In genomic region chr7:144552274-144552673, GRCm38 (mm10) we compare ENCODE assay signal across 8 mouse cellular contexts. TPM values are rescaled to one million over a fixed set of nuclear protein-coding genes. Genes with fewer than 3 reads are reported as not detected.
DNase-seq lines count a peak whose midpoint lies in the region; ATAC-seq and TF ChIP-seq lines count a peak whose summit lies in the region.

No protein-coding gene starts in this region.

- no peak for TF ChIP-seq CTCF in MEL (IDR thresholded peaks at IDR 0.05 in 2 of 3, conservative IDR thresholded peaks at IDR 0.05 in 1 of 3; ENCODE audit: control insufficient read depth in 1 of 3, insufficient read depth in 1 of 3, low read depth in 2 of 3, low read length in 3 of 3, poor library complexity in 1 of 3, severe bottlenecking in 1 of 3)
- TF ChIP-seq CTCF in thymus, adult 2 months (IDR thresholded peaks at IDR 0.05; ENCODE audit: borderline replicate concordance, control insufficient read depth, extremely low read depth, insufficient read depth, low read length, poor library complexity) = no peak

- peaks cover 37% of the 10 kb centered on the region for H3K36me3 ChIP-seq in heart, embryonic 12.5 days
- H3K36me3 ChIP-seq in MEL (ENCODE audit: control insufficient read depth in 1 of 2, insufficient read depth in 2 of 2, low read length in 2 of 2) = peaks cover 18 to 31% of the 10 kb centered on the region in 2 experiments
- peaks cover 49% of the 10 kb centered on the region for H3K36me3 ChIP-seq in hindbrain, embryonic 10.5 days
- peaks cover 49% of the 10 kb centered on the region for H3K36me3 ChIP-seq in midbrain, embryonic 10.5 days
- peaks cover 4% of the 10 kb centered on the region; the same call in 1 of the 2 replicates for H3K36me3 ChIP-seq in thymus, adult 2 months (ENCODE audit: control insufficient read depth, insufficient read depth, low read length)

- no peak for TF ChIP-seq RAD21 in MEL (IDR thresholded peaks at IDR 0.05; ENCODE audit: low read depth, low read length)

- WGBS in heart, embryonic 12.5 days = 87% methylated on average over 8 of the region's 8 CpGs
- WGBS in hindbrain, embryonic 10.5 days = 90% methylated on average over 8 of the region's 8 CpGs
- 91% methylated on average over 8 of the region's 8 CpGs for whole genome bisulfite sequencing in midbrain, embryonic 10.5 days
- 90% methylated on average over 8 of the region's 8 CpGs for WGBS in thymus, adult 2 months

- no peak for DNase-seq in heart, adult 8-10 months (ENCODE audit: low spot score)
- no peak for DNase-seq in MEL (ENCODE audit: low read depth, low spot score)
- no peak for DNase-seq in hindbrain, embryonic 10.5 days (ENCODE audit: low spot score)
- no peak for DNase-seq in midbrain, embryonic 10.5 days (ENCODE audit: low spot score)
- DNase-seq in thymus, adult 2 months = no peak
- DNase-seq in thymus, postnatal 36 days = no peak
- DNase-seq in kidney, adult 11 months = no peak

- no peak overlapping the region for H3K27ac ChIP-seq in heart, embryonic 12.5 days (ENCODE audit: poor library complexity, severe bottlenecking)
- H3K27ac ChIP-seq in MEL (ENCODE audit: control insufficient read depth, low read depth, low read length) = no peak overlapping the region
- H3K27ac ChIP-seq in hindbrain, embryonic 10.5 days = no peak overlapping the region
- H3K27ac ChIP-seq in midbrain, embryonic 10.5 days (replicated peaks) = no peak overlapping the region
- H3K27ac ChIP-seq in thymus, adult 2 months (ENCODE audit: control insufficient read depth, insufficient read depth, low read length) = no peak overlapping the region

- no peak for ATAC-seq in heart, embryonic 12.5 days (ENCODE audit: insufficient number of reproducible peaks, low FRiP score)

- peaks cover 47% of the 10 kb centered on the region for H3K79me2 ChIP-seq in MEL (ENCODE audit: control insufficient read depth, insufficient read depth, low read length, poor library complexity)

- TF ChIP-seq EP300 in MEL (IDR thresholded peaks at IDR 0.05; ENCODE audit: low read depth in 1 of 2, low read length in 2 of 2) = no peak

- peak overlapping the region; percentile 100 for H3K4me3 ChIP-seq in heart, embryonic 12.5 days
- H3K4me3 ChIP-seq in MEL (ENCODE audit: control insufficient read depth in 1 of 2, insufficient read depth in 1 of 2, low read depth in 2 of 2, low read length in 2 of 2) = peak overlapping the region in 1 of 2 experiments; percentile 99; a peak in 3 of 4 replicates
- H3K4me3 ChIP-seq in hindbrain, embryonic 10.5 days = peak overlapping the region; percentile 98
- peak overlapping the region; percentile 98 for H3K4me3 ChIP-seq in midbrain, embryonic 10.5 days
- H3K4me3 ChIP-seq in thymus, adult 2 months (ENCODE audit: control insufficient read depth, insufficient read depth, low read length) = no peak overlapping the region

- peak overlapping the region; percentile 95 for H3K4me2 ChIP-seq in heart, embryonic 12.5 days

- H3K9me3 ChIP-seq in heart, embryonic 12.5 days (replicated peaks) = no peaks in the 10 kb centered on the region
- H3K9me3 ChIP-seq in MEL (replicated peaks; ENCODE audit: insufficient read depth, low read length) = no peaks in the 10 kb centered on the region
- no peaks in the 10 kb centered on the region for H3K9me3 ChIP-seq in hindbrain, embryonic 10.5 days
- H3K9me3 ChIP-seq in midbrain, embryonic 10.5 days (replicated peaks) = no peaks in the 10 kb centered on the region

- no peak for TF ChIP-seq POLR2A in MEL (IDR thresholded peaks at IDR 0.05; ENCODE audit: control insufficient read depth in 1 of 2, insufficient read depth in 1 of 2, low read depth in 1 of 2, low read length in 2 of 2, poor library complexity in 1 of 2)
- no peak for TF ChIP-seq POLR2A in thymus, adult 2 months (IDR thresholded peaks at IDR 0.05; ENCODE audit: control insufficient read depth, extremely low read depth, insufficient read depth, low read length, poor library complexity)

- H3K27me3 ChIP-seq in heart, embryonic 12.5 days (replicated peaks) = 0 out of 2 replicates have a peak, but pooled peaks cover 3% of the 10 kb centered on the region
- H3K27me3 ChIP-seq in MEL (ENCODE audit: control insufficient read depth in 1 of 2, insufficient read depth in 2 of 2, low read length in 2 of 2) = no peaks in the 10 kb centered on the region
- H3K27me3 ChIP-seq in hindbrain, embryonic 10.5 days (ENCODE audit: insufficient read depth, poor library complexity, severe bottlenecking) = peaks cover 22% of the 10 kb centered on the region; the same call in 1 of the 2 replicates
- H3K27me3 ChIP-seq in midbrain, embryonic 10.5 days (ENCODE audit: low read depth, poor library complexity, severe bottlenecking) = peaks cover 22% of the 10 kb centered on the region
- no peaks in the 10 kb centered on the region for H3K27me3 ChIP-seq in thymus, adult 2 months (ENCODE audit: control insufficient read depth, insufficient read depth, low read length)

- H3K9ac ChIP-seq in heart, embryonic 12.5 days = peak overlapping the region; percentile 100
- H3K9ac ChIP-seq in MEL (ENCODE audit: control insufficient read depth, low read depth, low read length, poor library complexity, severe bottlenecking) = peak overlapping the region; percentile 87

- H3K4me1 ChIP-seq in heart, embryonic 12.5 days (replicated peaks) = peaks cover 33% of the 10 kb centered on the region
- H3K4me1 ChIP-seq in MEL (ENCODE audit: control insufficient read depth in 1 of 2, insufficient read depth in 2 of 2, low read length in 2 of 2) = peaks cover 0 to 17% of the 10 kb centered on the region in 2 experiments
- peaks cover 37% of the 10 kb centered on the region for H3K4me1 ChIP-seq in hindbrain, embryonic 10.5 days (replicated peaks)
- H3K4me1 ChIP-seq in midbrain, embryonic 10.5 days = peaks cover 38% of the 10 kb centered on the region
- peaks cover 14% of the 10 kb centered on the region for H3K4me1 ChIP-seq in thymus, adult 2 months (replicated peaks; ENCODE audit: control insufficient read depth, insufficient read depth, low read length)

TF ChIP-seq in MEL, 35 proteins besides CTCF, POLR2A, EP300 and RAD21:
- no peak for TF ChIP-seq ZMIZ1 (IDR thresholded peaks at IDR 0.05; ENCODE audit: low read depth, low read length)
- no peak for TF ChIP-seq USF2 (IDR thresholded peaks at IDR 0.05; ENCODE audit: borderline replicate concordance in 1 of 2, insufficient read depth in 1 of 2, low read depth in 1 of 2, low read length in 2 of 2)
- TF ChIP-seq MXI1 (IDR thresholded peaks at IDR 0.05; ENCODE audit: low read depth, low read length) = no peak
- TF ChIP-seq CHD1 (IDR thresholded peaks at IDR 0.05; ENCODE audit: low read depth, low read length) = no peak
- TF ChIP-seq BHLHE40 (IDR thresholded peaks at IDR 0.05; ENCODE audit: borderline replicate concordance, low read depth, low read length) = no peak
- TF ChIP-seq SMC3 (IDR thresholded peaks at IDR 0.05; ENCODE audit: low read depth, low read length) = no peak
- TF ChIP-seq ETS1 (IDR thresholded peaks at IDR 0.05; ENCODE audit: low read depth, low read length) = no peak
- no peak for TF ChIP-seq POLR2AphosphoS5 (IDR thresholded peaks at IDR 0.05; ENCODE audit: borderline replicate concordance, low read depth, low read length)
- TF ChIP-seq POLR2AphosphoS2 (IDR thresholded peaks at IDR 0.05; ENCODE audit: low read length) = no peak
- TF ChIP-seq ELF1 (IDR thresholded peaks at IDR 0.05; ENCODE audit: low read depth, low read length) = no peak
- TF ChIP-seq MYB (IDR thresholded peaks at IDR 0.05; ENCODE audit: low read depth, low read length) = no peak
- TF ChIP-seq NELFE (IDR thresholded peaks at IDR 0.05; ENCODE audit: low read depth, low read length) = no peak
- TF ChIP-seq TCF12 (IDR thresholded peaks at IDR 0.05; ENCODE audit: low read depth, low read length) = no peak
- TF ChIP-seq KAT2A (conservative IDR thresholded peaks at IDR 0.05; ENCODE audit: low read depth, low read length) = no peak
- TF ChIP-seq ZC3H11A (IDR thresholded peaks at IDR 0.05; ENCODE audit: low read depth, low read length) = no peak
- TF ChIP-seq MEF2A (IDR thresholded peaks at IDR 0.05; ENCODE audit: extremely low read depth, insufficient replicate concordance, low read depth, low read length, poor library complexity, severe bottlenecking) = no peak
- TF ChIP-seq MAX (IDR thresholded peaks at IDR 0.05; ENCODE audit: low read length) = no peak
TF ChIP-seq in MEL: peak in this region for 0.

RNA-seq across cellular contexts. Expression of gene Ppfia1, which starts 1.3 kb away (rescaled TPM):
- 29.2 and 35.2 TPM in 2 replicates for polyA plus RNA-seq in heart, embryonic 12.5 days (2016; fragmentation: Nextera tagmentation; extraction: Ambion mirVana)
- total RNA-seq in heart, adult 8-10 months (2022) = 10 to 100 TPM; 35.9 to 50.6 (median 43.5) TPM
- total RNA-seq in MEL (2012; rRNA removed) = 38.5 and 43.1 TPM in 2 replicates
- polyA plus RNA-seq in MEL (2012; ENCODE audit: insufficient read depth in 1 of 2, insufficient read length in 2 of 2, low read depth in 1 of 2, low replicate concordance in 2 of 2, missing spikeins in 1 of 2) = 10 to 100 TPM in 1 of 2 experiments, not detected in 1; 53.1 TPM
- polyA plus RNA-seq in hindbrain, embryonic 10.5 days (2016; fragmentation: Nextera tagmentation; extraction: Ambion mirVana) = 33.2 and 38.1 TPM in 2 replicates
- 39.6 and 44.0 TPM in 2 replicates for polyA plus RNA-seq in midbrain, embryonic 10.5 days (2016; fragmentation: Nextera tagmentation; extraction: Ambion mirVana)
- polyA plus RNA-seq in thymus, adult 2 months (2012; rRNA removed) = 57.0 and 59.8 TPM in 2 replicates

RNA-seq across cellular contexts. Expression of gene Fadd, which starts 30.0 kb away (rescaled TPM):
- polyA plus RNA-seq in heart, embryonic 12.5 days (2016; fragmentation: Nextera tagmentation; extraction: Ambion mirVana) = 12.1 and 12.3 TPM in 2 replicates
- 10 to 100 TPM in 1 of 4 experiments, 1 to 10 TPM in 3; 8.4 to 10.0 (median 9.4) TPM for total RNA-seq in heart, adult 8-10 months (2022)
- total RNA-seq in MEL (2012; rRNA removed) = 6.3 and 7.2 TPM in 2 replicates
- polyA plus RNA-seq in MEL (2012; ENCODE audit: insufficient read depth in 1 of 2, insufficient read length in 2 of 2, low read depth in 1 of 2, low replicate concordance in 2 of 2, missing spikeins in 1 of 2) = 10 to 100 TPM in 1 of 2 experiments, not detected in 1; 11.6 TPM
- polyA plus RNA-seq in hindbrain, embryonic 10.5 days (2016; fragmentation: Nextera tagmentation; extraction: Ambion mirVana) = 10.1 TPM in 2 replicates
- 11.0 and 11.6 TPM in 2 replicates for polyA plus RNA-seq in midbrain, embryonic 10.5 days (2016; fragmentation: Nextera tagmentation; extraction: Ambion mirVana)
- polyA plus RNA-seq in thymus, adult 2 months (2012; rRNA removed) = 15.2 and 15.3 TPM in 2 replicates
